Mouse (Mus musculus) bone marrow macrophage, adult 2 months (primary cell): ENCODE results near the gene Tmem42. TPM values are rescaled to one million over a fixed set of nuclear protein-coding genes. Genes with fewer than 3 reads are reported as not detected.

Experiments
- H3K27ac ChIP-seq: 2 replicates; pipeline ENCODE4 v1.5.1; 2012; ENCODE audit warnings: low read depth, low read length; ENCODE audit not compliant: insufficient read depth
- H3K4me1 ChIP-seq: 2 replicates; pipeline ENCODE4 v1.6.1; 2012; ENCODE audit warnings: low read length; ENCODE audit not compliant: control insufficient read depth, insufficient read depth
- H3K4me3 ChIP-seq: 2 replicates; pipeline ENCODE4 v1.5.1; 2012; ENCODE audit warnings: mild to moderate bottlenecking, low read length, moderate library complexity; ENCODE audit not compliant: insufficient read depth
- CTCF ChIP-seq: IDR thresholded peaks from 2 replicates; pipeline ENCODE4 v1.5.1; 2012; ENCODE audit warnings: low read depth, mild to moderate bottlenecking, low read length, moderate library complexity
- POLR2A ChIP-seq: IDR thresholded peaks from 2 replicates; pipeline ENCODE4 v1.6.1; 2012; ENCODE audit warnings: mild to moderate bottlenecking, low read depth, low read length, borderline replicate concordance
- polyA plus RNA-seq: library from polyadenylated mRNA; stranded (reverse); fragments of >200 nt; gene quantifications from 2 replicates; pipeline ENCODE4 v1.2.4, GENCODE M21; 2012; ENCODE audit not compliant: missing spikeins, insufficient read depth, insufficient read length

Tmem42 gene
- 4.9 and 5.5 TPM in 2 replicates for polyA plus RNA-seq

GRCm38 (mm10) chr9:123020995-123021631 lies at the start of gene Tmem42:
TSS of gene Tmem42 (plus strand) at chr9:123021326.
- TF ChIP-seq POLR2A: no peak
- no peak for TF ChIP-seq CTCF
- peaks cover 9% of the 10 kb centered on the region for H3K4me1 ChIP-seq

GRCm38 (mm10) chr9:122998406-122999192 lies 22.5 kb upstream of the Tmem42 start:
- Histone ChIP-seq H3K4me1 (no peaks in the 10 kb centered on the region), H3K27ac (no peak overlapping the region), H3K4me3 (no peak overlapping the region)
- no peak for TF ChIP-seq CTCF
- no peak for TF ChIP-seq POLR2A

More at GRCm38 (mm10) chr9:123020995-123021631, at the start of gene Tmem42:
- Histone ChIP-seq H3K4me3 (peak within 1 kb of the TSS; percentile 84), H3K27ac (peak within 1 kb of the TSS; percentile 76)

DNA sequence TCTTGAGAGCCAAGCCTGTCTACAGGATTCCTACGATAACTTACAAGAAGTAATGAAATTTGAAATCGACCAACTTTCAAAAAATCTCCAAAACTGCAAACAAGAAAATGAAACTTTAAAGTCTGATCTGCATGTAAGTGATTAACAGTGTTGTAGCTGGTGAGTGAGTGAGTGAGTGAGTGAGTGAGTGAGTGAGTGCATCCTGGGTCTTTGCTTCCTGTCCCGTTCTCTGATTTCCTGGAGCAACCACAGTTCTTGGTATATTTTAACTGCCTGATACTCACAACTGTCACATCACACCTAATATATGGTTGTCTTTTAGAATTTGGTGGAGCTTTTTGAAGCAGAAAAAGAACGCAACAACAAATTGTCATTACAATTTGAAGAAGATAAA lies 21.9 kb upstream of the Tmem42 start:
- Histone ChIP-seq H3K4me1 (peaks cover under 1% of the 10 kb centered on the region), H3K4me3 (no peak overlapping the region), H3K27ac (no peak overlapping the region)
- TF ChIP-seq POLR2A (no peak), CTCF (no peak)

- TF ChIP-seq CTCF: no peak
- no peak for TF ChIP-seq POLR2A
Observed at GRCm38 (mm10) chr9:123004718-123005117, 16.4 kb upstream of the Tmem42 start.

DNA sequence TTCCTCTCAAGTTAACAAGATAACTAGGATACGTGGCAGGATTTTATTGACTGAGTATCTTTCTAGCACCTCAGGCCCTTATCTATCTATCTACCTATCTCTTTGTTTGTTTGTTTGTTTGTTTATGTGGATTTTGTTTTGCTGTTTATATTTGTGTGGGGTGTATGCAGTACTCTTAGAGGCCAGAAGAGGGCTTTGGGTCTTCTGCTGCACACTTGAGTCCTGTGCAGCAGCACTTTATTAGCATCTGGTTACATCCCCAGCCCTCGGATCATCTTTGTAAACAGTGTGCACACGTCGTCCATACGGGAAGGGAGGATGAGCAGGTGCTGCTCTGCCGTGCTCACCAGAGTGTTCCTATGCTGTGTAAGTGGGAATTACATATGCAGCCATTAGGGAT lies 15.1 kb upstream of the Tmem42 start:
- no peak overlapping the region for H3K4me3 ChIP-seq
- H3K27ac ChIP-seq: no peak overlapping the region

More at GRCm38 (mm10) chr9:123004718-123005117, 16.4 kb upstream of the Tmem42 start:
- H3K4me3 ChIP-seq: no peak overlapping the region
- H3K4me1 ChIP-seq: peaks cover 5% of the 10 kb centered on the region
- H3K27ac ChIP-seq: no peak overlapping the region

DNA sequence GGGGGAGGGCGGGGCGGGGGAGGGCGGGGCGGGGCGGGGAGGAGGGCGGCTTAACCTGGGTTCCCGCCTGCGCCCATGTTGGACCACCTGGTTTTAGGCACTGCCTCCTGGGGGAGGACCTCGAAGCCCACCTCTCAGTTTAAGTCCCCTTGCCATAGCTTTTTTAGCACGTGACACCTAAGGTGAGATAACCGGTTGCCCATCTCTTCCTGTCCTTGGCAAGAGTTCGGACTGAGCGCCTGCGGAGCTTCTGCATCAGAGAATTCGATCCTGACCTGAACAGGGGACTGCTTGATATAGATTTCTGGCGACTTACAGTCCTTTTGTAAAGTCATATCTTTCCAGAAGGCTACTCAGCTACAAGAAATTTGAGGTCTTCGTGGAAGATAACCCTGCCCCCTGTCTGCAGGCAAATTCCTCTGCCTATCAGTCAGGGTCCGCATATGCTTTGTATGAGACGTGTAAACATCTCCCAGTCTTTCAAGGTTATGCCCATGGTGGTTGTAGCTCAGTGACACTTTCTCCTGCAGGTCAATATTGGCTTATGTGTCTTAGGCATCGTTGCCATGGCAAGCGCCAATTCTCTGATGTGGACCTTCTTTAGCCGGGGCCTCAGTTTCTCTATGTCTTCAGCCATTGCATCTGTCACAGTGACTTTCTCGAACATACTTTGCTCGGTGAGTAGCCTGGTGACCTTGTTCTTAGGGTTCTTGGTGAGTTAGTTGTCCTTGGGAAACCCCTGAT lies 682 bp downstream of the Tmem42 start:
- Histone ChIP-seq H3K4me1 (peaks cover 6% of the 10 kb centered on the region), H3K27ac (no peak overlapping the region), H3K4me3 (peak overlapping the region; percentile 62)
- no peak for TF ChIP-seq CTCF

More for the DNA sequence above, 15.1 kb upstream of the Tmem42 start:
- TF ChIP-seq POLR2A: no peak
- no peak for TF ChIP-seq CTCF
- peaks cover 5% of the 10 kb centered on the region for H3K4me1 ChIP-seq

DNA sequence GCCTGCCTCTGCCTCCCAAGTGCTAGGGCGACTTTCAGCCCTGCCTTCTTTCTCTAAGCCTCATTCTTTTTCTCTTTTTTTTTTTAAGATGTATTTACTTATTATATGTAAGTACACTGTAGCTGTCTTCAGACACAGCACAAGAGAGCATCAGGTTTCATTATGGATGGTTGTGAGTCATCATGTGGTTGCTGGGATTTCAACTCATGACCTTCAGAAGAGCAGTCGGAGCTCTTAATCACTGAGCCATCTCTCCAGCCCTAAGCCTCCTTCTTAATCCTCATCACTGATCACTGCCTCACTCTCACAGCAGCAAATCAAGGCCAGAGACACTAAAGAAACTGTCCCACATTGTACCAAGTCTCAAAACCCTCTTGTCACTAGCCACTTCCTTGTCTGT lies 3.1 kb downstream of the Tmem42 start:
- no peak for TF ChIP-seq POLR2A
- no peak for TF ChIP-seq CTCF
- Histone ChIP-seq H3K4me1 (peaks cover 4% of the 10 kb centered on the region), H3K4me3 (no peak overlapping the region), H3K27ac (no peak overlapping the region)

DNA sequence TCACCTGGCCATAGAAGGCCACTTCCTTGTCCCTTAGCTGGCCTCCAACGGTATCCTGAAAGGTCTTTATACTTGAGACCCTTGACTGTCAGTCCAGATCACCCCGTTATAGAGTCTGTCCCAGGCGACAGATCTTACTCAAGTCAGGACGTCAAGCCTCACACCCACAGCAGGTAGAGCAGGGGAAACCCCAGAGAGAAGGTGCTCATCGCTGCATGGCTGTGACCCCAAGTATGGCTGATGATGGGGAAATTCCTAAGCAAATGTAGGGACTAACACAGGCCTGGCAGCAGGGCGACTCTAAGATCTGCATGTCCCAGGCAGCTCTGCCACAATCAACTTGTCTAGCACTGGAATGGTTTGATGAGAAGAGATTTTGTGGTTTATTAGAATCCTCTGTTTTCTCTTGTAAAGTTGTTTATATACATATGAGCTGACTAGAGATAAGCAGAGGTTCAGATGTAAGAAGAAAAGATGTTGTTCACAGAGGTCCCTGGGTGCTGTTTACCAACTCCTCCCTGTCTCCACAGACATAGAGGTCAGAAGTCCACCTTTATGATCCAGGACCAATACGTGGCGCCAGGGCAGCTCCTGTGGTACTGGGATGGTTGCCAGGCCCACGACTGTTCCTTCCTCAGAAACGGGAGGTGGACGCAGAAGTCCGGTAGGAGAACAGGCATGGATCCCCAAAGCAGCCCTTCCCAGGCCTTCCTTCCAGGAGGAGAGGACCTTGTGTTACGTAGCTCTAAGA lies 10.5 kb downstream of the Tmem42 start:
- no peak overlapping the region for H3K4me3 ChIP-seq
- H3K27ac ChIP-seq: no peak overlapping the region
- TF ChIP-seq CTCF (no peak), POLR2A (no peak)

GRCm38 (mm10) chr9:123034426-123034825 lies 13.3 kb downstream of the Tmem42 start, which contains the start of gene Tgm4:
TSS of gene Tgm4 (plus strand) at chr9:123034726.
- no peaks in the 10 kb centered on the region for H3K4me1 ChIP-seq
- H3K27ac ChIP-seq: no peak within 1 kb of the TSS
- TF ChIP-seq POLR2A (no peak), CTCF (no peak)
- H3K4me3 ChIP-seq: no peak within 1 kb of the TSS

More for the DNA sequence above, 10.5 kb downstream of the Tmem42 start:
- H3K4me1 ChIP-seq: no peaks in the 10 kb centered on the region
